Mouse (Mus musculus) E14TG2a.4 (cell line): ENCODE results near the gene Kcnk16.

Experiments
- H3K27me3 ChIP-seq: 2 replicates; pipeline ENCODE4 v1.6.1; 2014; ENCODE audit warnings: low read length, control low read depth; ENCODE audit not compliant: insufficient read depth
- H3K36me3 ChIP-seq: 2 replicates; pipeline ENCODE4 v1.6.1; 2014; ENCODE audit warnings: low read length, control low read depth; ENCODE audit not compliant: insufficient read depth
- H3K4me1 ChIP-seq: replicated peaks from 2 replicates; pipeline ENCODE4 v1.6.1; 2014; ENCODE audit warnings: low read depth, low read length, control low read depth
- H3K4me3 ChIP-seq: replicated peaks from 2 replicates; pipeline ENCODE4 v1.5.1; 2014; ENCODE audit warnings: mild to moderate bottlenecking, low read length
- H3K9me3 ChIP-seq: 2 replicates; pipeline ENCODE4 v1.6.1; 2014; ENCODE audit warnings: low read length, control low read depth
- CTCF ChIP-seq: conservative IDR thresholded peaks from 2 replicates; pipeline ENCODE4 v1.5.1; 2014; ENCODE audit warnings: low read length
- NANOG ChIP-seq: IDR thresholded peaks from 2 replicates; pipeline ENCODE4 v1.6.1; 2014; ENCODE audit warnings: borderline replicate concordance, low read length, mixed read lengths
- POU5F1 ChIP-seq: IDR thresholded peaks from 2 replicates; pipeline ENCODE4 v1.6.1; 2014; ENCODE audit warnings: low read length, borderline replicate concordance

The Kcnk16 gene

DNA sequence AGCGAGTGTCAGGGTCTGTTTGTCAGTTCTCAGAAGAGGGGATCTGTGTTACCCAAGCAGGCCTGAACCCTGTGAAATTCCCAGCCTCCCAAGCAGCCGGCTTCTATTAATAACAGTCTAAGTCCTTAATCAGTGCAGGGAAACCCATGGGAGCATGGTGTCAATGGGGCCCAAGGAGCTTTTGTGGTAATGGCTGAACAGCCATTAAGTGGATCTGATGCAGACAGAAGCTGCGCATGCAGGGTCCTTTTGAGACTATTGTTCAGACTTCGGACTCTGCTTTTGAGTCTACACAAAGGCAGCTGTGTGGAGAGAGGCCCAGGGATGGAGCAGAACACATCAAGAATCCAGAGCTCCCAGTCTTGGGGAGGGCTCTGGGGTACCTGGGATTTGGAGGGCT, 43.5 kb downstream of the Kcnk16 start:
- H3K4me3 ChIP-seq = no peak overlapping the region
- H3K4me1 ChIP-seq = peaks cover 85% of the 10 kb centered on the region
- H3K27me3 ChIP-seq = no peaks in the 10 kb centered on the region
- TF ChIP-seq POU5F1 (no peak), NANOG (no peak), CTCF (no peak)
- no peaks in the 10 kb centered on the region for H3K9me3 ChIP-seq
- H3K36me3 ChIP-seq = peaks cover 9% of the 10 kb centered on the region; the same call in 1 of the 2 replicates

DNA sequence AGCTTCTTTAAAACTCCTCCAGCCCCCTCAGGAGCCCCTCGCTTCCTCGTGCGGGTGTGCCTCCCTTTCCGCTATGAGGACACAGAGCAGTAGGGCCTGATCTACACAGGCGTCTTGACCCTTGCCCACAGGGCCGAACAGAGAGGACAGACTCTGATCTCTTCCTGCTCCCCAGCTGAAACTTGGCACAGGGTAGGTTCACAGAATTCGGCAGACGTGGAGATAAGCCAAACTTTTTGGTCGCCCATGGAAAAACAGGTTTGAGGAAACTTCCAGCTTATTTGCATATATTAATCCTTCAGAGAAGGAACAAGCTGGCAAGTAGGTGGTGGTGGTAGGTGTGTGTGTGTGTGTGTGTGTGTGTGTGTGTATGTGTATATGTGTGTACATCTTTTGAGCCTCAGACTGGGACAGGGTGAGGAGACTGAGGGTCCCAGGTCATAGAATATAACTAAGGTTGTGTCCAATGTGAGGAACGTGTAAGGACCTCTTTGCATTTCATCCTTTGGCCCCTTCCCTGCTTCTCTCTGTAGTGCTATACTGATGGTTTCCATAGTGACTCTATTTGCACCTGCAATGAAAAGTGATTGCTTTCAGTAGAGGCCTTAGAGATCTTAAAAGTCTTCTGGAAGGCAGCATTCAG, 44.3 kb downstream of the Kcnk16 start:
- H3K9me3 ChIP-seq = no peaks in the 10 kb centered on the region
- peak overlapping the region; percentile 49 for H3K4me3 ChIP-seq
- peaks cover 85% of the 10 kb centered on the region for H3K4me1 ChIP-seq
- peaks cover 9% of the 10 kb centered on the region; the same call in 1 of the 2 replicates for H3K36me3 ChIP-seq
- TF ChIP-seq CTCF (no peak), POU5F1 (no peak), NANOG (no peak)
- no peaks in the 10 kb centered on the region for H3K27me3 ChIP-seq

DNA sequence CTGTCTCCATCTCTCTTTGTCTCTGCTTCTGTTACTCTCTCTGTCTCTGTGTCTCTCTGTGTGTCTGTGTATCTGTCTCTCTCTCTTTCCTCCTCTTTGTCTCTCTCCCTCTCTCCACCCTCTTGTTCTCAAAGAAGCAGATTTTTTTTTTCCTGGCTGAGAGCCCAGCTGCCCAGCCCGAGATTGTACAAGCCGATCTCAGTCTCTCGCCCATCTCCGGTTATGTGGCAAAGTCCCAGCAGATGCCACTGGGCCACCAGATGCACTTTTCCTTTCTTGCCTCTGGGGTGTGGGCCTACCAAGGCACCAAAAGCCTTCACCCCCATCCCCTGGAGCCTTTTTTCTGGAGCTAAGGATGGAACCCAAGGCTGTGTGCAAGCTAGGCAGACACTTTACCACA, 44.8 kb downstream of the Kcnk16 start:
- Histone ChIP-seq H3K4me1 (peaks cover 86% of the 10 kb centered on the region), H3K4me3 (peak overlapping the region; percentile 49), H3K9me3 (no peaks in the 10 kb centered on the region), H3K27me3 (no peaks in the 10 kb centered on the region), H3K36me3 (peaks cover 9% of the 10 kb centered on the region; the same call in 1 of the 2 replicates)
- TF ChIP-seq NANOG = no peak
- TF ChIP-seq POU5F1 = no peak
- no peak for TF ChIP-seq CTCF

DNA sequence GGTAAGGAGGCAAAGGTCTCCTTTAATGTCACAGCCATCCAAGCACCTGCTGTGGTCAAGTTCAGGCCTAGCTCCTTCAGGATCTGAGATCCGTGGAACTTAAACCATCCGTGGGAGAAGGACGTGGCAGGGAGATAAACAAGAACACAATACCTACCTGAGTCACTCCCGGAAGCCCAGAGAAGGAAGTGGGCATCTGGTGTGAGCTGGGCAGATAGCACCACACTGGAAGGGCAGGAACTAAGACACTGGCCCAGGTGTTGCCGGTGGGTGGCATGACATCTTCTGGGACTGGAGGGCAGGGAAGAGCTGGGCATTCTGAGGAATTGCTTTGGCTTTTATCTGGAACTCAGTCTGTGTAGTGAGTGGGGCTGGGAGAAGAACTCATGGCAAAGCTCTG, 45.7 kb downstream of the Kcnk16 start:
- TF ChIP-seq NANOG = no peak
- TF ChIP-seq POU5F1 = no peak
- TF ChIP-seq CTCF = no peak

GRCm38 (mm10) chr14:20221083-20221482, 47.9 kb downstream of the Kcnk16 start:
- peaks cover 90% of the 10 kb centered on the region for H3K4me1 ChIP-seq
- TF ChIP-seq NANOG (no peak; the same call in 1 of the 2 replicates), POU5F1 (no peak), CTCF (no peak)
- H3K27me3 ChIP-seq = no peaks in the 10 kb centered on the region
- H3K4me3 ChIP-seq = peak overlapping the region; percentile 62
- H3K36me3 ChIP-seq = peaks cover 9% of the 10 kb centered on the region; the same call in 1 of the 2 replicates
- no peaks in the 10 kb centered on the region for H3K9me3 ChIP-seq

More for the DNA sequence above, 45.7 kb downstream of the Kcnk16 start:
- Histone ChIP-seq H3K27me3 (no peaks in the 10 kb centered on the region), H3K36me3 (peaks cover 9% of the 10 kb centered on the region; the same call in 1 of the 2 replicates), H3K4me1 (peaks cover 90% of the 10 kb centered on the region), H3K4me3 (0 out of 2 replicates have a peak overlapping the region, but pooled peaks have one; percentile 17), H3K9me3 (no peaks in the 10 kb centered on the region)

GRCm38 (mm10) chr14:20219849-20220248, 49.1 kb downstream of the Kcnk16 start:
- H3K9me3 ChIP-seq = no peaks in the 10 kb centered on the region
- H3K27me3 ChIP-seq = no peaks in the 10 kb centered on the region
- no peak for TF ChIP-seq POU5F1
- TF ChIP-seq CTCF = no peak
- TF ChIP-seq NANOG = no peak
- H3K4me3 ChIP-seq = peak overlapping the region; percentile 63
- peaks cover 9% of the 10 kb centered on the region; the same call in 1 of the 2 replicates for H3K36me3 ChIP-seq
- peaks cover 90% of the 10 kb centered on the region for H3K4me1 ChIP-seq

DNA sequence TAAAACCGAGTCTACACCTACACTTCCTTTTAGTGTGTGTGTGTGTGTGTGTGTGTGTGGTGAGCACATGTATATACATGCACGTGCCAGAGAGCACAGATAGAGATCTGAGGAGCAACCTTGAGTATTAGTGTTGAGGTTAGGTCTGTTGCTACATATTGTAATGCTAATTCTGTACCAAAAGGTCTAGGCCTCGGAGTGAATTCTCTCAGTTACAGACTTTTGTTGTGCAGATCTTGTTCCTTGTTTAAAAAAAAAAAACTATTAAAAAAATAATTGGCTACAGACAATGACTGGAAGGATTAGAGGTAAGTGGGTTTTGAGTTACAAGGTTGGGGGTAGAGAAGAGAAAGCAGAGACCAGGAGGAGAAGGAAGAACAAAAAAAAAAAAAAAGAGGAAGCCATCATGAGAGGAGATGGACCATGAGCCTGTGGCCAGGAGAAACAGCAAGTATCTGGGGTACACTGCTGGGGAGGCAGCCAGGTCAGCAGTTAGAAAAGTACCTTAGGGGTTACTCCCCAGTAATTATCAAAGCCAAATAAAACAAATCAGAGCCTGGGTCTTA, 51.6 kb downstream of the Kcnk16 start:
- Histone ChIP-seq H3K4me1 (peaks cover 89% of the 10 kb centered on the region), H3K9me3 (no peaks in the 10 kb centered on the region), H3K4me3 (peak overlapping the region; percentile 63), H3K27me3 (no peaks in the 10 kb centered on the region), H3K36me3 (no peaks in the 10 kb centered on the region)
- TF ChIP-seq NANOG (peak; percentile 94), POU5F1 (peak; percentile 81), CTCF (no peak)

- no peaks in the 10 kb centered on the region for H3K9me3 ChIP-seq
Measured at GRCm38 (mm10) chr14:20216561-20217298, 52.3 kb downstream of the Kcnk16 start.

More at GRCm38 (mm10) chr14:20216561-20217298, 52.3 kb downstream of the Kcnk16 start:
- H3K4me3 ChIP-seq = peak overlapping the region; percentile 56
- H3K4me1 ChIP-seq = peaks cover 89% of the 10 kb centered on the region
- H3K36me3 ChIP-seq = no peaks in the 10 kb centered on the region
- H3K27me3 ChIP-seq = no peaks in the 10 kb centered on the region
- no peak for TF ChIP-seq POU5F1
- no peak for TF ChIP-seq CTCF
- TF ChIP-seq NANOG = peak; percentile 47
